Mouse (Mus musculus) bone marrow, adult 2 months (tissue): ENCODE measurements around the gene B3gat3. TPM values are rescaled to one million over a fixed set of nuclear protein-coding genes. Genes with fewer than 3 reads are reported as not detected.
"Not testable (repeated sequence)": the region's sequence is repeated elsewhere in the genome, so short reads cannot be mapped to it uniquely, and the experiment has no call there.

ENCODE experiments used
- H3K27ac ChIP-seq: fragments of 200-500 bp; 2 replicates; pipeline ENCODE4 v1.5.1; 2012; ENCODE audit warnings: low read depth, mild to moderate bottlenecking, control low read depth, inconsistent platforms, low read length; ENCODE audit not compliant: control insufficient read depth, poor library complexity, insufficient read depth
- H3K4me1 ChIP-seq: fragments of 200-500 bp; 2 replicates; pipeline ENCODE4 v1.6.1; 2011; ENCODE audit warnings: low read length; ENCODE audit not compliant: control insufficient read depth, insufficient read depth
- H3K4me3 ChIP-seq: fragments of 200-500 bp; replicated peaks from 2 replicates; pipeline ENCODE3; 2011; ENCODE audit warnings: mild to moderate bottlenecking, low read depth, low read length, control low read depth; ENCODE audit not compliant: control insufficient read depth
- CTCF ChIP-seq: fragments of 200-500 bp; IDR thresholded peaks from 2 replicates; pipeline ENCODE4 v1.5.1; 2011; ENCODE audit warnings: low read length, control low read depth; ENCODE audit not compliant: control insufficient read depth, insufficient read depth
- POLR2A ChIP-seq: fragments of 200-500 bp; IDR thresholded peaks from 2 replicates; pipeline ENCODE4 v1.6.1; 2011; ENCODE audit warnings: low read depth, mild to moderate bottlenecking, control low read depth, low read length, borderline replicate concordance; ENCODE audit not compliant: control insufficient read depth
- WGBS: fragments of 180-500 bp; shearing (Covaris S2); methylation state at CpG from one replicate; pipeline ENCODE4 v1.1.7; 2018; 5-methylcytosine and 5-hydroxymethylcytosine counted together
- polyA plus RNA-seq: library from polyadenylated mRNA; stranded (reverse); fragments of >200 nt; gene quantifications from 2 replicates; pipeline ENCODE4 v1.2.4, GENCODE M21; 2011; ENCODE audit warnings: low replicate concordance; ENCODE audit not compliant: missing spikeins, insufficient read depth, insufficient read length

Gene B3gat3
- polyA plus RNA-seq, 1 experiment = 58.5 TPM

GRCm38 (mm10) chr19:8965771-8966170, 45.6 kb downstream of the B3gat3 start:
- H3K4me1 ChIP-seq = no peaks in the 10 kb centered on the region
- no peak overlapping the region; the same call in 1 of the 2 replicates for H3K27ac ChIP-seq
- no peak overlapping the region for H3K4me3 ChIP-seq
- TF ChIP-seq POLR2A (no peak), CTCF (no peak)
- WGBS = 76% methylated on average over 8 of the region's 8 CpGs

DNA sequence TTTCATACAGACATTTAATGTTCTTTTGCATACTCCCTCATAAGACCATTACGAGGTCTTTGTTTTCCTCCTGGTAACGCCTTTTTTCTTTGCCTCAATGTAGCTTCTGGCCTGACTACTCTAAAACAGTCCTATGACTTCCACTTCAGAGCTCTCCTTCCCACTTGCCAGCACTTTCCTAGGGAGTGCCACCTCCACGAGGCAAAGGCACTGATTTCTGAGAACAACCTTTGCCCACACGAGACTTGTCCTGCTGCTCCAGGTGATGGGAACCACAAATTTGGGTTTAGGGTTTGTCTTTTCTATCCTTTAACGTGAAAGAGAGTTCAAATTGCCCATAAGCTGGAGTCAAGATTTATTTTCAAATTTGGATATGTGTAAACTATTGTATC, 46.0 kb downstream of the B3gat3 start:
- H3K27ac ChIP-seq = peak overlapping the region; percentile 79
- 32% methylated on average over 5 of the region's 5 CpGs for WGBS
- TF ChIP-seq CTCF (no peak), POLR2A (no peak)
- no peaks in the 10 kb centered on the region for H3K4me1 ChIP-seq
- H3K4me3 ChIP-seq = peak overlapping the region; percentile 73

DNA sequence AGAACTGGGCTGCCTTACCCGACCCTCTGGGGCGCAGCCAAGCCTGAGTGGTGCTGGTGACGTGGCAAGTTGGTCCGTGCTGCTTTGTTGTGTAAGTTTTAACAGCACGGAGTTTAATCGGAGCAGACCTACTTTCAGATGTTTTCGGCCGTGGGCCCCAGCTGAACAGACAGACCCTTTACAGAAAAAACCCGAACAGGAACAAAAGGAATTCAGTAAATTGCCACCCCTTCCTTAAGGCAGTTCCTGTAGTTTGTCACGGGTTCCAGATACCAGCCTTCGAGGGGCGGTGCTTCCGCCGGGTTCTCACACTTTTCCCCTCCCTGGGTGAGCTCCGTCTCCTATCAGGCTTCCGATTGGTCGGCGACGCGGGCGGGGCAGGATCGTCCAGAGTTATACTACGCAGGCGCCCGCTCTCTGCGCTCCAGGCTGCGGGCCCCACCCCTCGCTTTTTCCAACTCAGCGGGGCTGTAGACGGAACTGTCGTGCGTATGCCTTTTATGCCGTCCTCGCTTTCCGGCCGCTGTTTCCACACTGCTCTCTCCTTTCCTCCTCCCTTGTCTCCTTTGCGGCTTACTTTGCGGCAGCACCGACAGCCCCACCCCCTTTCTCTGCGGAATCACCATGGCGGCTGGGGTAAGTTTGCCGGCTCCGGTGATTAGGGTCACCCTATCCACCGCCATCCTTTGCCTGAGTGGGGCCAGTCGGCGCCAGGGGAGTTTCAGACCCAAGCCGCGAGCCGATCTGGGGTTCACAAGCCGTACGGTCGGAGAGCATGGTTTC, 46.6 kb downstream of the B3gat3 start, which contains the start of gene Eef1g:
TSS of gene Eef1g (plus strand) at position 452 of the 783 bp plus-strand sequence.
- TF ChIP-seq CTCF (no peak), POLR2A (no peak; the same call in 1 of the 2 replicates)
- under 1% methylated on average over 52 of the region's 52 CpGs for WGBS
- H3K4me3 ChIP-seq = peak within 1 kb of the TSS; percentile 73
- H3K4me1 ChIP-seq = no peaks in the 10 kb centered on the region
- peak within 1 kb of the TSS; percentile 79 for H3K27ac ChIP-seq

GRCm38 (mm10) chr19:8967373-8967743, 47.2 kb downstream of the B3gat3 start:
- TF ChIP-seq CTCF (no peak), POLR2A (no peak)
- H3K4me3 ChIP-seq = peak overlapping the region; percentile 63
- no peaks in the 10 kb centered on the region for H3K4me1 ChIP-seq
- WGBS = 1% methylated on average over 8 of the region's 8 CpGs
- peak overlapping the region; percentile 63 for H3K27ac ChIP-seq

GRCm38 (mm10) chr19:8967893-8968292, 47.7 kb downstream of the B3gat3 start:
- Histone ChIP-seq H3K4me1 (no peaks in the 10 kb centered on the region), H3K27ac (no peak overlapping the region)
- TF ChIP-seq POLR2A = no peak

GRCm38 (mm10) chr19:8972491-8972890, 52.3 kb downstream of the B3gat3 start:
- not testable (repeated sequence) for H3K4me3 ChIP-seq, H3K27ac ChIP-seq, H3K4me1 ChIP-seq
- WGBS = 85% methylated on average over 8 of the region's 8 CpGs

More at GRCm38 (mm10) chr19:8967893-8968292, 47.7 kb downstream of the B3gat3 start:
- WGBS = 4% methylated on average over 9 of the region's 9 CpGs
- H3K4me3 ChIP-seq = peak overlapping the region; percentile 63

DNA sequence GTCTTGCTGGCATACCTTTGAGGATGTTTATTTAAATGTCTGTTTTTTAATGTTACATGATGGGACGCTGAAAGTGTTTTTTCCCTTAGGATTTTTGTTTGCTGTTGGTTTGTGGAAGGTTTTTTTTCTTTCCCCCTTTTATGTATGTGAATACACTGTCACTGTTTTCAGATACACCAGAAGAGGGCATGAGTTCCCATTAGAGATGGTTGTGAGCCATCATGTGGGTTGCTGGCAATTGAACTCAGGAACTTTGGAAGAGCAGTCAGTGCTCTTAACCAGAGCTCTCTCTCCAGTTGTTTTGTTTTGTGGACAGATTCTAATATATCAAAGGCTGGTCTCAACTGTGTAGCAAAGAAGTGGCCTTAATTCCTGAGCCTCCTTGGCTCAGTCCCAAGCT, 54.5 kb downstream of the B3gat3 start:
- H3K4me1 ChIP-seq = no peaks in the 10 kb centered on the region
- no peak overlapping the region for H3K4me3 ChIP-seq
- H3K27ac ChIP-seq = no peak overlapping the region
- WGBS = 91% methylated on average over 1 of the region's 1 CpGs
- TF ChIP-seq CTCF = no peak
- TF ChIP-seq POLR2A = no peak

DNA sequence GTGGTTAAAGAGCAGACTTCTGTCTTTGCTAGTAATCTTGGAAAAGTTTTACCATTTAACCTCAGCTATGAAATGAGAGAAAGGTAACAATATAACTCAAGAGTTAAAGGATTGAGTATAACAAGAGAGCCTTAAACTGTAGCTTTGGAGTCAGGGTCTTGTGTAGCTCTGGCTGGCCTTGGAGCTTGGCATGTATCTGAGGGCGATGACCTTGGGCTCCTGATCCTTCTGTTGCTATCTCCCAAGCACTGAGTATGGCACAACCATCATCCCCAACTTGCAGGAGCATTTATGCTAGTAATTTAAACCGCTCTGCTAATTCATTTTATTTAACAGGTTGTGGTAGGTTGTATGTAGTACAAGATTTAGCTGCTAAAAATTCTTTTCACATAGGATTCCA, 55.3 kb downstream of the B3gat3 start:
- peaks cover under 1% of the 10 kb centered on the region; the same call in 1 of the 2 replicates for H3K4me1 ChIP-seq
- WGBS = 90% methylated on average over 2 of the region's 2 CpGs

GRCm38 (mm10) chr19:8976535-8976934, 56.4 kb downstream of the B3gat3 start:
- peak; percentile 90 for TF ChIP-seq CTCF
- no peak for TF ChIP-seq POLR2A
- Histone ChIP-seq H3K4me1 (peaks cover 3% of the 10 kb centered on the region; the same call in 1 of the 2 replicates), H3K4me3 (no peak overlapping the region), H3K27ac (no peak overlapping the region)
- 58% methylated on average over 3 of the region's 3 CpGs for WGBS

More for the DNA sequence above, 55.3 kb downstream of the B3gat3 start:
- no peak for TF ChIP-seq CTCF
- no peak for TF ChIP-seq POLR2A
- Histone ChIP-seq H3K27ac (no peak overlapping the region), H3K4me3 (no peak overlapping the region)

Other genes starting within 250 kb of the B3gat3 start
- 58.4 and 65.7 TPM in 2 replicates for gene Slc3a2, start 197.0 kb upstream of the B3gat3 start, polyA plus RNA-seq
- gene Wdr74, start 184.5 kb upstream of the B3gat3 start, polyA plus RNA-seq = 40.8 and 121 TPM in 2 replicates
- gene 1700092M07Rik, start 179.7 kb upstream of the B3gat3 start, polyA plus RNA-seq = 3.4 and 3.7 TPM in 2 replicates
- gene Stx5a, start 179.0 kb upstream of the B3gat3 start, polyA plus RNA-seq = 62.1 and 83.9 TPM in 2 replicates
- gene Nxf1, start 163.3 kb upstream of the B3gat3 start, polyA plus RNA-seq = 488 and 589 TPM in 2 replicates
- gene Tmem223, start 149.4 kb upstream of the B3gat3 start, polyA plus RNA-seq = 27.1 and 53.1 TPM in 2 replicates
- 52.1 and 62.1 TPM in 2 replicates for gene Tmem179b, start 145.9 kb upstream of the B3gat3 start, polyA plus RNA-seq
- gene Taf6l, start 134.0 kb upstream of the B3gat3 start, polyA plus RNA-seq = 6.4 and 14.7 TPM in 2 replicates
- gene Polr2g, start 121.8 kb upstream of the B3gat3 start, polyA plus RNA-seq = 38.0 and 61.1 TPM in 2 replicates
- 1.1 and 3.0 TPM in 2 replicates for gene Zbtb3, start 117.8 kb upstream of the B3gat3 start, polyA plus RNA-seq
- 18.1 and 20.3 TPM in 2 replicates for gene Ttc9c, start 101.0 kb upstream of the B3gat3 start, polyA plus RNA-seq
- gene Hnrnpul2, start 100.4 kb upstream of the B3gat3 start, polyA plus RNA-seq = 62.2 and 84.9 TPM in 2 replicates
- gene AC129217.1, start 90.6 kb upstream of the B3gat3 start, polyA plus RNA-seq = 6.4 and 8.2 TPM in 2 replicates
- gene Bscl2, start 82.9 kb upstream of the B3gat3 start, polyA plus RNA-seq = 19.8 and 46.2 TPM in 2 replicates
- gene Gng3, start 81.2 kb upstream of the B3gat3 start, polyA plus RNA-seq = 1.5 TPM in 1 of 2 replicates, not detected in the other
- gene Lrrn4cl, start 69.6 kb upstream of the B3gat3 start, polyA plus RNA-seq = 0.40 and 0.62 TPM in 2 replicates
- gene Ubxn1, start 48.9 kb upstream of the B3gat3 start, polyA plus RNA-seq = 110 and 112 TPM in 2 replicates
- gene Uqcc3, start 39.5 kb upstream of the B3gat3 start, polyA plus RNA-seq = 25.7 and 27.0 TPM in 2 replicates
- gene Lbhd1, start 36.6 kb upstream of the B3gat3 start, polyA plus RNA-seq = 1.6 and 2.1 TPM in 2 replicates
- gene Gm49403, start 36.4 kb upstream of the B3gat3 start, polyA plus RNA-seq = not detected in 2 replicates
- gene 1810009A15Rik, start 31.5 kb upstream of the B3gat3 start, polyA plus RNA-seq = 50.8 and 83.6 TPM in 2 replicates
- not detected in 2 replicates for gene Gm49416, start 31.4 kb upstream of the B3gat3 start, polyA plus RNA-seq
- 6.7 and 12.1 TPM in 2 replicates for gene Ints5, start 27.4 kb upstream of the B3gat3 start, polyA plus RNA-seq
- 41.4 and 61.7 TPM in 2 replicates for gene Ganab, start 22.3 kb upstream of the B3gat3 start, polyA plus RNA-seq
- 3.6 and 9.7 TPM in 2 replicates for gene Rom1, start 9.0 kb downstream of the B3gat3 start, polyA plus RNA-seq
- gene Eml3, start 9.2 kb downstream of the B3gat3 start, polyA plus RNA-seq = 31.1 and 54.7 TPM in 2 replicates
- 67.4 and 91.6 TPM in 2 replicates for gene Mta2, start 21.5 kb downstream of the B3gat3 start, polyA plus RNA-seq
- gene Tut1, start 33.5 kb downstream of the B3gat3 start, polyA plus RNA-seq = 10.7 and 19.1 TPM in 2 replicates
- gene Eef1g, start 46.7 kb downstream of the B3gat3 start, polyA plus RNA-seq = 129 and 224 TPM in 2 replicates
- gene Ahnak, start 68.9 kb downstream of the B3gat3 start, polyA plus RNA-seq = 17.4 and 40.1 TPM in 2 replicates
- gene Scgb1a1, start 167.6 kb downstream of the B3gat3 start, polyA plus RNA-seq = 37.7 TPM in 1 of 2 replicates, not detected in the other
- 8.9 and 12.4 TPM in 2 replicates for gene Asrgl1, start 215.3 kb downstream of the B3gat3 start, polyA plus RNA-seq